Mouse (Mus musculus): Measurements from ENCODE around the gene Mical3.

Mical3 gene

GRCm38 (mm10) chr6:121081288-121082093, 49.3 kb downstream of the Mical3 start:
- no peak for DNase-seq (ENCODE audit: low spot score)

- DNase-seq (ENCODE audit: low spot score), result no peak
Observed at GRCm38 (mm10) chr6:121078175-121078574, 52.6 kb downstream of the Mical3 start.

GRCm38 (mm10) chr6:121076929-121077566, 53.8 kb downstream of the Mical3 start:
- DNase-seq (ENCODE audit: low spot score), result no peak

DNA sequence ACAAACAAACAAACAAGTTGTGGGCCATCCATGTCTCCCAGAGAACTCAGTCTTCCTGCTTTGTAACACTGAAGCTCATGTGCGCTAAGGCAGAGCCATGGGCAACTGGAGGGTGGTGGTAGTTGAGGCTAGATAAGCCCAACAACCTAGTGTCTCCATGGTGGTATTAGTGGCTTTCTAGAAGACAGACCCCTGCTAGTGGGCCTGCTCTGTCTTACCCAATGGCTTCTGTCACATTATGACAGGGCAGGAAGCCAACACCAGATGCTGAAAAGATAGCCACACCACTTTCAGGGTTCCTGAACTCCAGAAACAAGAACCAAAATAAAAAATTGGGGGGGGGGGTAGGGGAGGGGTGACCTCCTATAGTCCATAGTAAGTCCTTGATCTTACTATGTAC, 55.0 kb downstream of the Mical3 start:
- DNase-seq (ENCODE audit: low spot score), result no peak

GRCm38 (mm10) chr6:121073312-121073711, 57.5 kb downstream of the Mical3 start:
- no peak for DNase-seq (ENCODE audit: low spot score)

DNA sequence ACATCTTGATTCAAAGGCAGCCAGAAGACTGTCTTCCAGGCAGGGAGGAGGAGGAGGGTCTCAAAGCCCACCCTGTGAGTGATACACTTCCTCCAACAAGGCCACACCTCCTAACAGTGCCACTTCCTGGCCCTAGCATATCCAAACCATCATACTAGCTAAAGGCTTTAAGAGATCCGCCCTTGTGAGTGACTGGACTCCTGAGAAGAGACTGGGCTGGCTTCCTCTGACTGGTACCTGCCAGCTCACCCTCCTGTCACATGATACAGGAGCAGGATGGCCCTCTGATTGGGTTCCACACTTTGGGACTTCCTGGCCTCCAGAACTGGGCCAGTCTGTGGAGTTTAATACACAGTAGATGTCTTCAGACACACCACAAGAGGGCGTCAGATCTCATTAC, 58.2 kb downstream of the Mical3 start:
- no peak for DNase-seq (ENCODE audit: low spot score)

GRCm38 (mm10) chr6:121070584-121071230, 60.1 kb downstream of the Mical3 start:
- DNase-seq (ENCODE audit: low spot score), result no peak

GRCm38 (mm10) chr6:121069156-121069555, 61.6 kb downstream of the Mical3 start:
- DNase-seq (ENCODE audit: low spot score), result no peak

GRCm38 (mm10) chr6:121068087-121068464, 62.7 kb downstream of the Mical3 start:
- no peak for DNase-seq (ENCODE audit: low spot score)

DNA sequence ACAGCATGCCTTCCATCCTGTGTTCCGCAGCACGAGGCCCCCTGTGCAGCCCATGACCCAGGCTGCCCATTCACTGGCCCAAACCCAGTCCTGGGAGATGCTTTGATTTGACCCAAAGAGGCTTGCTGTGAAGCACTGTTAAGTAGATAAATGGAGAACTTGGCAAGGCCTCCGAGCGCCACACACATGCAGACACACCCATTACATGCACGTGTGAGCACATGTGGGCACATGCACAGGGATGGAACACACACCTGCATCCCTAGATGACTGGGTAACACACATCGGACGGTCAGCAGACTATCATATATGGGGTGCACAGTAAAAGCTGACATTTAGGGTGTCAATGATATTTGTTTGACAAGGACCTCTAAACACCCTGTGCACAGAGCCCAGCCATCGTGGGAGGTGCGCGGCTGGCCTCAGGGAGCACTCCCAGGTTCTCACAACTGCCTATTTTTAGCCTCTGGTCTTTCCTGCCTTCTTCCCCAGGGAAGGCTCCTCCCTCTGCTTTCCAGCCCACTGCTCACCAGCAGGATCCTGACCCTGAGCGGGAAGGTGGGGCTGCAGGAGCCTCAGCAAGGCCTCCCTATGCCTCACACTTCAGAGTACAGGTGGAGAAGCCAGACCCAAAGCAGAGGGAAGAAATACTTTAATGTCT, 63.2 kb downstream of the Mical3 start:
- no peak for DNase-seq (ENCODE audit: low spot score)

DNA sequence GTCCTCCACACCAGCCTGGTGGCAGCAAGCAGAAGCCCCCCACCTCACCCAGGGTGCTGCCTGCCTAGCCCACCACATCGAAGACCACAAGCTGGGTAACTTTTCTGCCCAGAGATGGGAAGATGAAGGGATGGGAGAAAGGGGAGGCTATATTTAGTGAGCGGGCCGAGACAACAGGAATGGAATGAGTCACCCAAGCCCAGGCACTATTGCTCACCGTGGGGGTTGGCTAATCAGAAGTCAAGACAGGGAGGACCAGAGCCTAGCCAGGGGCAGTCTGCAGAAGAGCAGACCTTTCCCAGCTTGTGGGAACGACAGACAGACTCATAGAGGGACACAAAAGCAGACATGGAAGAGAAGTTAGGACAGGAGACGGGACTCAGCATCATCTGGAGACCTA, 64.0 kb downstream of the Mical3 start:
- DNase-seq (ENCODE audit: low spot score), result peak; percentile 52

GRCm38 (mm10) chr6:121064356-121065015, 66.3 kb downstream of the Mical3 start:
- DNase-seq (ENCODE audit: low spot score), result peak; percentile 46

GRCm38 (mm10) chr6:121063771-121064170, 67.0 kb downstream of the Mical3 start:
- peak; percentile 26 for DNase-seq (ENCODE audit: low spot score)

DNA sequence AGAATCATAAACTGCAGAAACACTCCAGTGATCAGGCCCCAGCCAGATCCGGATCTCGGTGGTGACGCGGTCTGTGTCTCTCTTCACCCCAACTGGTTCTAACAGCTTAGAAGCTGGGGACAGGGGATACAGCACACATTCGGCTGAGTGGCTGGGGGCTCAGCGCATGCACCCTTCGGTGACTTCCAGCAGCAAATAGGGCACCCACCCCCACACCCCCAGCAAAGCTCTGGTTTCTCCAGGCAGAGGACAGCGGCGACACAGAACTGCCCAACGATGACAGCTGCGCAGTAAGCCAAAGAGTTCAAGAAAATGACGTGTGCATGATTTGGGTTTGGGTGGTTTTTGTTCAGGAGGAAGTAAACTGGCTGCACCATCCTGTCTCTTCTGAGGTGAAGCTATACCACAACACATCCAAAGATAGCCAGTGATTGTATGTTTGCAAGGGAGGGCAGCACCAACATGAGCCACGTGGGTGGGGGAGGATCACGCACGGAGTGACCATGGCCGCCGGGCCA, 67.8 kb downstream of the Mical3 start:
- DNase-seq (ENCODE audit: low spot score), result no peak

DNA sequence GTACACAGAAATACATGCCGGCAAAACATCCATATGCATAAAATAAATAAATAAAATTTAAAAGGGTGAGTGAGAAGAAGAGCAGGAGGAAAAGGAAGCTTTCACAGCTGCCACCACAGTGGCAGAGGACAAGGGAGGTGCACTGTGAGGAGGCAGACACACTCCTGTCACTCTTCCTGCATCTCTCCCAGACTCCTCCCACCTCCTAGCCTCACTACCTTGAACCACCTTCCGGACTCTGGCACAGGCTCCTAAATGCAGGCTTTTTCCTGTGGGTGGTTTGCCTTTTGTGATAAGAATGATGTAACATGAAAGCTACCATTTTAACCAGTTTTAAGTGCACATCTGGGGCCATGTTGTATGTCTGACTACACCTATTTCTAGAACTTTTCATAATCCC, 72.8 kb downstream of the Mical3 start:
- no peak for DNase-seq (ENCODE audit: low spot score)

GRCm38 (mm10) chr6:121057181-121057956, 73.4 kb downstream of the Mical3 start:
- DNase-seq (ENCODE audit: low spot score), result no peak

DNA sequence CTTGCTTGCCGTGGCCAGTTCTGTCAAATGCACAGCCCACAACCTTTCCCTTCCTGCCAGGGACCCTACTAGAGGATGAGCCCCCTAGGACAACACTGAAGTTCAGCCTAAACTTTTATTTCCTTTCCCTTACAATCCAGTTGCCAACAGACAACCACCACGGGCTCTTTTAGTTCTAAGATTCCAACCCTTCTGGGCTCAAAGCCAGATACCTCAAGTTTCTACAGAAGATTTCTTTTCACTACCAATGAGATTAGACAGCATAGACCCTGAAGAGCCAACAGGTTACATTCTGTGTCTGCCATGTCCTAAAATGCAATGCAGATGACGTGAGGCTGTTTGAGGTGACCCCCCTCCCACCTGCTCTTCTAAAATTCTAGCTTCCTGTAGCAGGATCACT, 75.3 kb downstream of the Mical3 start:
- DNase-seq (ENCODE audit: low spot score), result no peak

DNA sequence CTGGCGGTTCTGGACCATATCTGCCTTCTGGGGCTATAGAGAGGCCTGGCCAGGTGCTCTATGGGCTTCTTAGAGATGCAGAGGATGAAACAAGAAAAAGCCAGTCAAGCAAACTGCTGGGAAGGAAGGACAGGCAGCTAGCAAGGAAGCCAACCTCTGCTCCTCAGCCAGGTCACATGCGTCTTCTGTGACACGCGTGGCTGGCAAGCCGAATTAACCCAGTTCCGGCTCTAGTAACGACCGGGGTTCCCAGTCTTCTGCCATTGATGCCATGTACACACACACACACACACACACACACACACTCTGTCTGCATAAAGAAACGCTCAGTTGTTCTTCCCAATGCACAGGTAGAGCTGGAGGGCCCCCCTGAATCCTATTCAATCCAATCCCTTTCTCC, 75.9 kb downstream of the Mical3 start:
- DNase-seq (ENCODE audit: low spot score), result no peak

DNA sequence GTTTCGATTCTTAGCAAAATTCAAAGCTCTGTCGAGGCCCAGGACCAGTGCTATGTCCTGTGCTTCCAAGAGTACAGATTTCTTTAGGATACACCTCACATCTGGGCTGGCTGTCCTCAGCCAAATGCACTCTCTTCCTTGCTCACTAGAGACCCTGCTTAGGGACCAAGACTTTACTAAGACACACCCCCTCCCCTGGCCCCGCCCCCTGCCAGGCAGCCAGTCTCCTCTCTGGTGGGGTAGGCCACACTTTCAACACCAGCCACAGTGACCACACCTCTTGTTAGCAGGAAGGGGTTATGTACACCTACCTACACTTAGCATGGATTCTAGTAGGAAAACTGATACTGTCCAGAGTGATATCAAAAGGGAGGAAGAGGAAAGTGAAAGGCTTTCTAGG, 76.5 kb downstream of the Mical3 start:
- no peak for DNase-seq (ENCODE audit: low spot score)

- DNase-seq (ENCODE audit: low spot score), result no peak
Observed at GRCm38 (mm10) chr6:121053585-121054112, 77.2 kb downstream of the Mical3 start.
